Mouse (Mus musculus): ENCODE results near the gene Kirrel3. TPM values are rescaled to one million over a fixed set of nuclear protein-coding genes. Genes with fewer than 3 reads are reported as not detected.

Kirrel3 gene
- polyA plus RNA-seq, 1 experiment from 2014 or later, result 1.8 TPM

- no peak overlapping the region for H3K4me3 ChIP-seq
- H3K9ac ChIP-seq, result no peak overlapping the region
- H3K27ac ChIP-seq, result no peak overlapping the region
- ATAC-seq (ENCODE audit: borderline replicate concordance, extremely low read depth, low FRiP score, low TSS enrichment), result no peak
- H3K4me1 ChIP-seq, result no peaks in the 10 kb centered on the region
- no peaks in the 10 kb centered on the region for H3K36me3 ChIP-seq
- 29% methylated on average over 12 of the region's 12 CpGs for WGBS
- H3K9me3 ChIP-seq, result no peaks in the 10 kb centered on the region
- no peaks in the 10 kb centered on the region for H3K27me3 ChIP-seq
- H3K4me2 ChIP-seq, result peak overlapping the region; percentile 35; the same call in 1 of the 2 replicates
Observed at GRCm38 (mm10) chr9:34983513-34984462, 498.1 kb downstream of the Kirrel3 start.

GRCm38 (mm10) chr9:34986156-34986555 is 500.5 kb downstream of the Kirrel3 start:
- H3K4me3 ChIP-seq, result no peak overlapping the region
- H3K4me1 ChIP-seq, result no peaks in the 10 kb centered on the region
- no peaks in the 10 kb centered on the region for H3K9me3 ChIP-seq
- no peak overlapping the region for H3K4me2 ChIP-seq
- H3K27ac ChIP-seq, result no peak overlapping the region
- H3K36me3 ChIP-seq, result no peaks in the 10 kb centered on the region
- H3K27me3 ChIP-seq, result no peaks in the 10 kb centered on the region
- no peak for ATAC-seq (ENCODE audit: borderline replicate concordance, extremely low read depth, low FRiP score, low TSS enrichment)
- no peak overlapping the region for H3K9ac ChIP-seq

DNA sequence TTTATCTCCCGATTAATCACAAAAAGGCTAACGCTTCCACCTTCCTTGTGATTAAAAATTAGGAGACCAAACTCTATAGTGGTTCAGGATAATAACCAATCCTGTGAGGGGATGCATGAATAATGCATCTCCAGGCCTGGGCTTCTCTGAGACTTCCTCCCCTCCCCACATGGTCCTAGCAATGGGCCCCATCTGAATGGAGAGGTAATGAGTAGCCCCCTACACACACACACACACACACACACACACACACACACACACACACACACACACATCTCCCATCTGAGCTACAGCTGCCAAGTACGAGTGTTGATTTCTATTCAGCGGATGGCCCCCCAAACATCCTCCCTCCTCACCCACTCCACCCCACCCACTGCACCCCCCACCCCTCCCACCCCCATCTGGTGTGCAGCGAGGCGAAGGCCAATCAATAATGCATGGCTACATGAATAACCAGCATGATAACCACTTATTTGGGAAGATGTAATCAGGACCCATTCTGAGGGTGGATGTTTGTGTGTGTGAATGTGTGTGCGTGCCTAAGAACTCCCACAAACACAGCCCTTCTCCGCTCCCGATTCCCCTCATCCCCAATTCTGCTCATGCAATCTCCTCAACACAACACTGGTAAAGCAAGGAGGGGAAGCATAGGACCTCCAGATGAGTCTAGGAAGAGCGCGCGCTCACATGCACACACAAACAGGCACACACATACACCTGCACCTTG is 501.9 kb downstream of the Kirrel3 start:
- no peak for ATAC-seq (ENCODE audit: borderline replicate concordance, extremely low read depth, low FRiP score, low TSS enrichment)

GRCm38 (mm10) chr9:34988683-34989082 is 503.0 kb downstream of the Kirrel3 start:
- no peaks in the 10 kb centered on the region for H3K27me3 ChIP-seq
- ATAC-seq (ENCODE audit: borderline replicate concordance, extremely low read depth, low FRiP score, low TSS enrichment), result no peak
- no peak overlapping the region for H3K9ac ChIP-seq
- H3K4me3 ChIP-seq, result no peak overlapping the region
- peaks cover 14% of the 10 kb centered on the region for H3K4me1 ChIP-seq
- H3K36me3 ChIP-seq, result no peaks in the 10 kb centered on the region
- H3K9me3 ChIP-seq, result no peaks in the 10 kb centered on the region
- H3K27ac ChIP-seq, result no peak overlapping the region
- 85% methylated on average over 3 of the region's 3 CpGs for WGBS
- H3K4me2 ChIP-seq, result no peak overlapping the region

More for the DNA sequence above, 501.9 kb downstream of the Kirrel3 start:
- 89% methylated on average over 12 of the region's 12 CpGs for WGBS
- Histone ChIP-seq H3K9me3 (no peaks in the 10 kb centered on the region), H3K27me3 (no peaks in the 10 kb centered on the region), H3K4me3 (no peak overlapping the region), H3K27ac (no peak overlapping the region), H3K9ac (no peak overlapping the region), H3K36me3 (no peaks in the 10 kb centered on the region), H3K4me1 (peaks cover 3% of the 10 kb centered on the region), H3K4me2 (no peak overlapping the region)

GRCm38 (mm10) chr9:34992201-34992600 is 506.5 kb downstream of the Kirrel3 start:
- H3K4me2 ChIP-seq, result no peak overlapping the region
- WGBS, result 20% methylated on average over 4 of the region's 4 CpGs
- no peaks in the 10 kb centered on the region for H3K27me3 ChIP-seq
- no peaks in the 10 kb centered on the region for H3K36me3 ChIP-seq
- peaks cover 22% of the 10 kb centered on the region for H3K4me1 ChIP-seq
- no peaks in the 10 kb centered on the region for H3K9me3 ChIP-seq
- H3K4me3 ChIP-seq, result no peak overlapping the region
- H3K27ac ChIP-seq, result peak overlapping the region; percentile 47
- ATAC-seq (ENCODE audit: borderline replicate concordance, extremely low read depth, low FRiP score, low TSS enrichment), result 0 out of 2 replicates have a peak, but pooled peaks have one; percentile 27
- no peak overlapping the region for H3K9ac ChIP-seq

DNA sequence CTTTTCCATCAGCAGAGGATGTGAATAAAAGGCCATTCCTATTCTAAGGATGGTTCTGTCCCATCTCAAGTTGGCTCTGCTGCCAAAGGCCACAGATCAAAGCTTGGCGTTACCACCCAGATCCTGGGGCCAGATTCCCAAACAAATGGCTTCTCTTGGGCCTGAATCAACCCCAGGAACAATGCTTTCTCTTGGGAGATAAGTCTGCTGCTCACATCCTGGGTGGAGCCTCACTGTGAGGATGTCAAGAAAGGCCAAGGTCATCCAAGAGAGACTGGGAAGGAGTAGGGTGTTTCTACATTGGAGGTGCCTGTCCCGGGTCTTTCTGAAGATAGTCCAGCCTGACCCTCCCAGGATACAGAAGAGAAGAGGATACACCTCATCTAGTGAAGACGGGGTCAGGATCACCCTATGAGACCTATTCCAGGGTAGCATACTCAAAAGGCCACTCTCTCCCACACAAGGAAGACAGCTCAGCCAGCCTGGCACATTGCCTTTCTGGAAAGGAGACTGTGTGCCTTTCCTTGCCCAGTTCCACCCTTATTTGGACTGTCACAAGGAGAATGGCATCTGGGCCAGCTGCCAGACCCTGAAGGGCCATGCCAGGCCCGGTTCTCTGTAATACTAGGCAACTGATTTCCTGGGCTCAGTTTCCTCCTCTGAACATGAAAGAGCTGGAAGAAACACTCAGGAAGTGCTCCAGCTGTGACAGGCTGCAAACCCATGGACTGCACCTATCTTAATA is 507.9 kb downstream of the Kirrel3 start:
- 49% methylated on average over 4 of the region's 4 CpGs for WGBS
- no peak overlapping the region for H3K9ac ChIP-seq
- H3K4me2 ChIP-seq, result no peak overlapping the region
- H3K36me3 ChIP-seq, result no peaks in the 10 kb centered on the region
- H3K4me3 ChIP-seq, result no peak overlapping the region
- no peaks in the 10 kb centered on the region for H3K9me3 ChIP-seq
- peak; percentile 66 for ATAC-seq (ENCODE audit: borderline replicate concordance, extremely low read depth, low FRiP score, low TSS enrichment)
- peak overlapping the region; percentile 47 for H3K27ac ChIP-seq
- no peaks in the 10 kb centered on the region for H3K27me3 ChIP-seq
- H3K4me1 ChIP-seq, result peaks cover 26% of the 10 kb centered on the region

- Histone ChIP-seq H3K9ac (no peak overlapping the region), H3K27me3 (no peaks in the 10 kb centered on the region), H3K4me3 (no peak overlapping the region), H3K4me2 (no peak overlapping the region), H3K36me3 (no peaks in the 10 kb centered on the region), H3K9me3 (no peaks in the 10 kb centered on the region), H3K27ac (no peak overlapping the region), H3K4me1 (peaks cover 26% of the 10 kb centered on the region)
- 79% methylated on average over 2 of the region's 2 CpGs for WGBS
- ATAC-seq (ENCODE audit: borderline replicate concordance, extremely low read depth, low FRiP score, low TSS enrichment), result no peak
Observed at GRCm38 (mm10) chr9:34995078-34995477, 509.4 kb downstream of the Kirrel3 start.

GRCm38 (mm10) chr9:34995660-34996378 is 510.1 kb downstream of the Kirrel3 start:
- no peak for ATAC-seq (ENCODE audit: borderline replicate concordance, extremely low read depth, low FRiP score, low TSS enrichment)
- 67% methylated on average over 15 of the region's 15 CpGs for WGBS

GRCm38 (mm10) chr9:34997880-34998865 is 512.5 kb downstream of the Kirrel3 start:
- H3K4me1 ChIP-seq, result peaks cover 17% of the 10 kb centered on the region
- no peak overlapping the region for H3K9ac ChIP-seq
- H3K36me3 ChIP-seq, result no peaks in the 10 kb centered on the region
- H3K4me3 ChIP-seq, result no peak overlapping the region
- H3K27me3 ChIP-seq, result no peaks in the 10 kb centered on the region
- WGBS, result 35% methylated on average over 9 of the region's 9 CpGs
- no peak overlapping the region for H3K4me2 ChIP-seq
- no peak overlapping the region for H3K27ac ChIP-seq
- ATAC-seq (ENCODE audit: borderline replicate concordance, extremely low read depth, low FRiP score, low TSS enrichment), result no peak
- H3K9me3 ChIP-seq, result no peaks in the 10 kb centered on the region

More at GRCm38 (mm10) chr9:34995660-34996378, 510.1 kb downstream of the Kirrel3 start:
- Histone ChIP-seq H3K4me2 (no peak overlapping the region), H3K36me3 (no peaks in the 10 kb centered on the region), H3K27ac (no peak overlapping the region), H3K4me1 (peaks cover 26% of the 10 kb centered on the region), H3K4me3 (no peak overlapping the region), H3K9me3 (no peaks in the 10 kb centered on the region), H3K9ac (no peak overlapping the region), H3K27me3 (no peaks in the 10 kb centered on the region)

DNA sequence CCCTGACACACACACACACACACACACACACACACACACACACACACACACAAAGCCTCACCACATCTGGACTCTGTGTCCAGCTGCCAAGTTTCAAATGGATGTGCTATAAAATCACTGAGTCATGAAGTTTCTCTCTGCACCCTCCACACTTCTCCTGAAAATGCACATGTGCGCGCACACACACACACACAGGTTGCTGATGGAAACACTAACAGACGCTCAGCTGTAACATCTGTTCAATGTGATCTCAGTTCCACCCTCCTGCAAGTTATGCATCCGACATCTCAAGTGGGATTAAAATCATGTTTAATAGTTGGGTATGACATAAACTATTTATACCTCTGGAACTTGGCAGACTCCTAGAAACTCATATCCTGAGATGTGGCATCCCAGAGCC is 518.4 kb downstream of the Kirrel3 start:
- peaks cover 10% of the 10 kb centered on the region for H3K4me1 ChIP-seq
- H3K4me2 ChIP-seq, result no peak overlapping the region
- ATAC-seq (ENCODE audit: borderline replicate concordance, extremely low read depth, low FRiP score, low TSS enrichment), result no peak
- no peak overlapping the region for H3K9ac ChIP-seq
- no peak overlapping the region for H3K4me3 ChIP-seq
- H3K27ac ChIP-seq, result no peak overlapping the region
- WGBS, result 74% methylated on average over 4 of the region's 4 CpGs
- H3K9me3 ChIP-seq, result no peaks in the 10 kb centered on the region
- no peaks in the 10 kb centered on the region for H3K36me3 ChIP-seq
- H3K27me3 ChIP-seq, result no peaks in the 10 kb centered on the region

All from lung, embryonic 15.5 days (tissue).